Mouse (Mus musculus) ES-E14 (cell line): ENCODE measurements around the gene 2700081O15Rik.

Experiments used
- ZC3H11A ChIP-seq: IDR thresholded peaks from 2 replicates; pipeline ENCODE4 v1.6.1; 2012; ENCODE audit warnings: low read depth, mild to moderate bottlenecking, inconsistent platforms, low read length, borderline replicate concordance
- ZNF384 ChIP-seq: IDR thresholded peaks from 2 replicates; pipeline ENCODE4 v1.6.1; 2012; ENCODE audit warnings: low read depth, low read length, inconsistent platforms

GRCm38 (mm10) chr19:7419134-7419533 lies 1.7 kb downstream of the 2700081O15Rik start:
- TF ChIP-seq ZC3H11A (no peak), ZNF384 (no peak)
